Mouse (Mus musculus): ENCODE measurements around the gene Ctsd.

DNA sequence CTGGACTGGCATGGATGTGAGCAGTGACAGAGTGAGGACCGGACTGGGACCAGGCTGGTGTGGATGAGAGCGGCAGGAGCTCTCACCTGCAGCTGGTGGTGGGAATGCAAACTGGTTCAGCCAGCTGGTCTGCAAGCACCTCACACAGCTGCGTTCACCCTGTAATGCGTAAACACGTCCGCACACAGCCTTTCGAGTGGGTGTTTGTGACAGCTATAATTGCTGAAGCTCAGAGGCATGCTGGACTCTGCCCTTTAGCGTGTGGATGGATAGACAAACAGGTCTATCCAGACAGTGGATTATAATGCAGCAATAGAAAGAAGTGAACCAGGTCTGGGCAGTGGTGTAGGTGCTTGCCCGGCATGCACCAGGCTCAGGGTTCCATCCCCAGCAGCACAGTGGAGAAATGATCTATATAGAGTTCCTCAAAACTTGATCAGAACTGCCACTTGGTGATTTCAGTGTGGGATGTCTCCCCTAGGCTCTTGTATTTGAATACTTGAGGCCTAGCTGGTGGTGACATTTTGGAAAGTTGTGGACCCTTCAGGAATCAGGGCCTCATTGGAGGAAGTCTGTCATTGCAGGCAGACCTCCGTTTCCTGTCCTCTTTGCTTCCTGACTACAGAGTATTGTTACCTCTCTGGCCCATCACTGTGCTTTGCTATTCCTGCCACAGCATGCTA is 46.1 kb downstream of the Ctsd start:
- TF ChIP-seq CTCF (IDR thresholded peaks at IDR 0.05; ENCODE audit: control insufficient read depth, insufficient read depth, insufficient replicate concordance, low read depth, low read length) (no peak), POLR2A (IDR thresholded peaks at IDR 0.05; ENCODE audit: control insufficient read depth, low read depth, low read length) (no peak)

Measured in testis, adult 2 months (tissue).